Mouse (Mus musculus): Measurements from ENCODE around the gene Wdr83os.

- TF ChIP-seq POLR2A (IDR thresholded peaks at IDR 0.05; ENCODE audit: borderline replicate concordance, low read depth, low read length) (no peak), CTCF (IDR thresholded peaks at IDR 0.05; ENCODE audit: low read depth, low read length) (no peak)
Observed at GRCm38 (mm10) chr8:85086238-85086637, 5.7 kb downstream of the Wdr83os start.
